Mouse (Mus musculus) liver, embryonic 13.5 days (tissue): ENCODE data around the gene Ust. TPM values are rescaled to one million over a fixed set of nuclear protein-coding genes. Genes with fewer than 3 reads are reported as not detected.

Experiments
- ATAC-seq: fragments of 200-750 bp; cut with Nextera tagmentation; 2 replicates; pipeline ENCODE4 v1.8.0; 2017; ENCODE audit warnings: low read depth, mild to moderate bottlenecking, moderate number of reproducible peaks, moderate library complexity
- DNase-seq: peaks from one replicate; pipeline ENCODE4 v3.0.0; 2022
- H3K27ac ChIP-seq: fragments of 300-500 bp; sonication (generic); 2 replicates; pipeline ENCODE4 v1.5.1; 2015; ENCODE audit warnings: moderate library complexity, mild to moderate bottlenecking, inconsistent platforms
- H3K27me3 ChIP-seq: fragments of 300-500 bp; sonication (generic); 2 replicates; pipeline ENCODE4 v1.6.1; 2015; ENCODE audit warnings: mild to moderate bottlenecking, inconsistent platforms
- H3K36me3 ChIP-seq: fragments of 300-500 bp; sonication (generic); 2 replicates; pipeline ENCODE4 v1.6.1; 2015; ENCODE audit warnings: mild to moderate bottlenecking, inconsistent platforms
- H3K4me1 ChIP-seq: fragments of 300-500 bp; sonication (generic); replicated peaks from 2 replicates; pipeline ENCODE4 v1.6.1; 2015; ENCODE audit warnings: inconsistent platforms
- H3K4me2 ChIP-seq: fragments of 300-500 bp; sonication (generic); 2 replicates; pipeline ENCODE4 v1.6.1; 2015; ENCODE audit warnings: inconsistent platforms, mild to moderate bottlenecking, moderate library complexity
- H3K4me3 ChIP-seq: fragments of 300-500 bp; sonication (generic); replicated peaks from 2 replicates; pipeline ENCODE4 v1.5.1; 2015; ENCODE audit warnings: mild to moderate bottlenecking, inconsistent platforms
- H3K9ac ChIP-seq: fragments of 300-500 bp; sonication (generic); 2 replicates; pipeline ENCODE4 v1.6.1; 2015; ENCODE audit warnings: mild to moderate bottlenecking, inconsistent platforms
- H3K9me3 ChIP-seq: fragments of 300-500 bp; sonication (generic); replicated peaks from 2 replicates; pipeline ENCODE4 v1.6.1; 2016; ENCODE audit warnings: inconsistent platforms
- WGBS: fragments of 180-500 bp; shearing (Covaris S2); methylation state at CpG from one replicate; pipeline ENCODE4 v1.1.7; 2015; ENCODE audit not compliant: insufficient replicate concordance; 5-methylcytosine and 5-hydroxymethylcytosine counted together
- polyA plus RNA-seq: library from polyadenylated mRNA; unstranded; fragments of >200 nt; fragmentation: Nextera tagmentation; extraction: Ambion mirVana; gene quantifications from 2 replicates; pipeline ENCODE4 v1.2.1, GENCODE M21; 2015

Ust gene
- polyA plus RNA-seq, 1 experiment from 2014 or later: 0.51 TPM

- Histone ChIP-seq H3K9ac (no peak overlapping the region), H3K4me1 (no peaks in the 10 kb centered on the region), H3K4me3 (no peak overlapping the region), H3K4me2 (no peak overlapping the region), H3K9me3 (no peaks in the 10 kb centered on the region), H3K27me3 (no peaks in the 10 kb centered on the region), H3K36me3 (no peaks in the 10 kb centered on the region), H3K27ac (no peak overlapping the region)
- DNase-seq: no peak
- 75% methylated on average over 1 of the region's 1 CpGs for WGBS
- ATAC-seq: no peak
Observed at GRCm38 (mm10) chr10:8299166-8299565, 219.5 kb downstream of the Ust start.

- H3K9ac ChIP-seq: no peak overlapping the region
- H3K4me3 ChIP-seq: no peak overlapping the region
- no peak for ATAC-seq
- no peaks in the 10 kb centered on the region for H3K9me3 ChIP-seq
- 60% methylated on average over 2 of the region's 2 CpGs for WGBS
- H3K27me3 ChIP-seq: no peaks in the 10 kb centered on the region
- no peak overlapping the region for H3K27ac ChIP-seq
- no peaks in the 10 kb centered on the region for H3K36me3 ChIP-seq
- no peak overlapping the region for H3K4me2 ChIP-seq
- no peaks in the 10 kb centered on the region for H3K4me1 ChIP-seq
- no peak for DNase-seq
Observed at GRCm38 (mm10) chr10:8297214-8297613, 221.4 kb downstream of the Ust start.

- no peak overlapping the region for H3K27ac ChIP-seq
- H3K9me3 ChIP-seq: no peaks in the 10 kb centered on the region
- no peak overlapping the region for H3K9ac ChIP-seq
- no peaks in the 10 kb centered on the region for H3K4me1 ChIP-seq
- H3K4me3 ChIP-seq: no peak overlapping the region
- 51% methylated on average over 5 of the region's 5 CpGs for whole genome bisulfite sequencing
- ATAC-seq (no peak), DNase-seq (no peak)
- no peaks in the 10 kb centered on the region for H3K36me3 ChIP-seq
- H3K27me3 ChIP-seq: no peaks in the 10 kb centered on the region
- H3K4me2 ChIP-seq: no peak overlapping the region
Observed at GRCm38 (mm10) chr10:8290661-8291060, 228.0 kb downstream of the Ust start.

GRCm38 (mm10) chr10:8287350-8287791, 231.3 kb downstream of the Ust start:
- Histone ChIP-seq H3K4me1 (no peaks in the 10 kb centered on the region), H3K9me3 (no peaks in the 10 kb centered on the region), H3K4me2 (no peak overlapping the region), H3K9ac (no peak overlapping the region), H3K27ac (no peak overlapping the region), H3K4me3 (no peak overlapping the region), H3K27me3 (no peaks in the 10 kb centered on the region), H3K36me3 (no peaks in the 10 kb centered on the region)
- ATAC-seq: no peak
- DNase-seq: no peak
- 10% methylated on average over 6 of the region's 6 CpGs for WGBS

- 66% methylated on average over 3 of the region's 3 CpGs for WGBS
- Histone ChIP-seq H3K9ac (no peak overlapping the region), H3K4me2 (no peak overlapping the region), H3K27me3 (no peaks in the 10 kb centered on the region), H3K36me3 (no peaks in the 10 kb centered on the region), H3K4me1 (no peaks in the 10 kb centered on the region), H3K27ac (no peak overlapping the region), H3K9me3 (no peaks in the 10 kb centered on the region), H3K4me3 (no peak overlapping the region)
- DNase-seq (no peak), ATAC-seq (no peak)
Observed at GRCm38 (mm10) chr10:8283991-8284390, 234.6 kb downstream of the Ust start.

- H3K27ac ChIP-seq: no peak overlapping the region
- H3K4me1 ChIP-seq: no peaks in the 10 kb centered on the region
- H3K9ac ChIP-seq: no peak overlapping the region
- H3K4me2 ChIP-seq: no peak overlapping the region
- H3K27me3 ChIP-seq: no peaks in the 10 kb centered on the region
- no peaks in the 10 kb centered on the region for H3K9me3 ChIP-seq
- no peaks in the 10 kb centered on the region for H3K36me3 ChIP-seq
- no peak for ATAC-seq
- DNase-seq: no peak
- WGBS: 45% methylated on average over 5 of the region's 5 CpGs
- no peak overlapping the region for H3K4me3 ChIP-seq
Observed at GRCm38 (mm10) chr10:8277094-8277493, 241.5 kb downstream of the Ust start.

GRCm38 (mm10) chr10:8269681-8270080, 248.9 kb downstream of the Ust start:
- DNase-seq (no peak), ATAC-seq (no peak)
- 68% methylated on average over 4 of the region's 4 CpGs for WGBS
- H3K36me3 ChIP-seq: no peaks in the 10 kb centered on the region
- no peaks in the 10 kb centered on the region for H3K9me3 ChIP-seq
- H3K27ac ChIP-seq: no peak overlapping the region
- H3K4me1 ChIP-seq: no peaks in the 10 kb centered on the region
- no peak overlapping the region for H3K9ac ChIP-seq
- no peak overlapping the region for H3K4me3 ChIP-seq
- no peak overlapping the region for H3K4me2 ChIP-seq
- no peaks in the 10 kb centered on the region for H3K27me3 ChIP-seq

GRCm38 (mm10) chr10:8259716-8260115, 258.9 kb downstream of the Ust start:
- no peaks in the 10 kb centered on the region for H3K4me1 ChIP-seq
- H3K9me3 ChIP-seq: no peaks in the 10 kb centered on the region
- no peaks in the 10 kb centered on the region for H3K27me3 ChIP-seq
- DNase-seq (no peak), ATAC-seq (no peak)
- H3K4me3 ChIP-seq: no peak overlapping the region
- WGBS: 39% methylated on average over 4 of the region's 4 CpGs
- H3K36me3 ChIP-seq: no peaks in the 10 kb centered on the region
- H3K9ac ChIP-seq: no peak overlapping the region
- H3K4me2 ChIP-seq: no peak overlapping the region
- H3K27ac ChIP-seq: no peak overlapping the region

- Histone ChIP-seq H3K36me3 (no peaks in the 10 kb centered on the region), H3K9me3 (no peaks in the 10 kb centered on the region), H3K4me2 (no peak overlapping the region), H3K4me3 (no peak overlapping the region), H3K4me1 (no peaks in the 10 kb centered on the region), H3K27me3 (no peaks in the 10 kb centered on the region), H3K27ac (no peak overlapping the region), H3K9ac (no peak overlapping the region)
- ATAC-seq (no peak), DNase-seq (no peak)
- 45% methylated on average over 3 of the region's 3 CpGs for WGBS
Observed at GRCm38 (mm10) chr10:8250005-8250404, 268.6 kb downstream of the Ust start.

- no peak for DNase-seq
- Histone ChIP-seq H3K4me1 (no peaks in the 10 kb centered on the region), H3K27me3 (no peaks in the 10 kb centered on the region), H3K27ac (no peak overlapping the region), H3K9ac (no peak overlapping the region), H3K4me2 (no peak overlapping the region), H3K9me3 (no peaks in the 10 kb centered on the region), H3K36me3 (no peaks in the 10 kb centered on the region), H3K4me3 (no peak overlapping the region)
- no peak for ATAC-seq
- 9% methylated on average over 4 of the region's 4 CpGs for WGBS
Observed at GRCm38 (mm10) chr10:8242336-8242735, 276.3 kb downstream of the Ust start.

GRCm38 (mm10) chr10:8240703-8241102, 277.9 kb downstream of the Ust start:
- DNase-seq (no peak), ATAC-seq (no peak)
- H3K36me3 ChIP-seq: no peaks in the 10 kb centered on the region
- H3K4me2 ChIP-seq: no peak overlapping the region
- no peaks in the 10 kb centered on the region for H3K27me3 ChIP-seq
- H3K4me1 ChIP-seq: no peaks in the 10 kb centered on the region
- no peak overlapping the region for H3K27ac ChIP-seq
- WGBS: 20% methylated on average over 4 of the region's 4 CpGs
- no peak overlapping the region for H3K9ac ChIP-seq
- no peak overlapping the region for H3K4me3 ChIP-seq
- no peaks in the 10 kb centered on the region for H3K9me3 ChIP-seq

GRCm38 (mm10) chr10:8240242-8240641, 278.4 kb downstream of the Ust start:
- no peak overlapping the region for H3K27ac ChIP-seq
- 3% methylated on average over 3 of the region's 3 CpGs for WGBS
- no peaks in the 10 kb centered on the region for H3K9me3 ChIP-seq
- no peak overlapping the region for H3K4me3 ChIP-seq
- ATAC-seq (no peak), DNase-seq (peak; percentile 37)
- H3K27me3 ChIP-seq: no peaks in the 10 kb centered on the region
- H3K9ac ChIP-seq: no peak overlapping the region
- H3K36me3 ChIP-seq: no peaks in the 10 kb centered on the region
- H3K4me1 ChIP-seq: no peaks in the 10 kb centered on the region
- H3K4me2 ChIP-seq: no peak overlapping the region
